Mouse (Mus musculus) naive thymus-derived CD4-positive, alpha-beta T cell, adult 2 months (primary cell): ENCODE measurements around the gene Ndel1.

ENCODE experiments used
- DNase-seq: peaks from one replicate; pipeline ENCODE4 v3.0.0-alpha.2; 2011; ENCODE audit warnings: low read depth

Gene Ndel1

DNA sequence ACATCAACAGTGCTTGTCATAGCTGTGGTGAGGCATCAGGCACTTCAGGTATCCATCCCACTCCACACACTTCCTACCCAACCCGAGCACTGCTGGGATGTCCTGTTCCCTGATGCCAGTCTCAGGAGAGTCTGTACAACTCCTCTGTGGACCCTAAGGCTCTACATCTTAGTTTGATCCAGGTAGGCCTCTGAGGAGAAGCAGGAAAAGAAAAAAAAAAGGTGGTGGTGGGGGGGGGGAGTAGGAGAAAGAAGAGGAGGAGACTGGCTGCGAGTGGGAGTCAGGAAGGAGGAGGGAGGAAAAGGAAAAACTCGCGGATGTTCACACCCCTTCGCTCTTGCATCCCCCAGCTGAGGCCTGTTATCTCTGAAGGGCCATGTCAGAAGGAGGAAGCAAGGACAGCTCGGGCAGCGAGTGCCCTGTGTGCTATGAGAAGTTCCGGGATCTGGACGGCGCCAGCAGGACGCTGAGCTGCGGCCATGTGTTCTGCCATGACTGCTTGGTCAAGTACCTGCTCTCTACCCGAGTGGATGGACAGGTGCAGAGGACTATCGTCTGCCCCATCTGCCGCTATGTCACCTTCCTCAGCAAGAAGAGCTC lies 20.7 kb upstream of the Ndel1 start:
- no peak for DNase-seq

DNA sequence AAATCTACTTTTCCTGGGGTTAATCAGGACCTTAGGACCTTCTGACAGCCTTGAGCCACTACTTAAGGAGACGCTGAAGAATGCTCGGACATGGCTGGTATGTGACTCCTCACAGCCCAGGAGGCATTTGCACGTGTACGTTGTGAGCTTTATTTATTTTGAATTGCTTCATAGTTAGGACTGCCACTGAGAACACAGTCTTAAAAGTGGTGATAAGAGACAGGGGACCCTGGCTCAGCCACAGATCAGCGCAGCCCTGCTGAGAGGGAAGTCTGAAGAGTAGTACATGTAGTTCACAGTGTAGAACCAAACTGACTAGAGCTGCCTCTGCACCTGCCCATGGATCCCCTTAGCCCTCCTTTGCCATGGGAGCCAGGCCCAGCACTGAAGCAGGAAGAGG lies 20.2 kb upstream of the Ndel1 start:
- no peak for DNase-seq

DNA sequence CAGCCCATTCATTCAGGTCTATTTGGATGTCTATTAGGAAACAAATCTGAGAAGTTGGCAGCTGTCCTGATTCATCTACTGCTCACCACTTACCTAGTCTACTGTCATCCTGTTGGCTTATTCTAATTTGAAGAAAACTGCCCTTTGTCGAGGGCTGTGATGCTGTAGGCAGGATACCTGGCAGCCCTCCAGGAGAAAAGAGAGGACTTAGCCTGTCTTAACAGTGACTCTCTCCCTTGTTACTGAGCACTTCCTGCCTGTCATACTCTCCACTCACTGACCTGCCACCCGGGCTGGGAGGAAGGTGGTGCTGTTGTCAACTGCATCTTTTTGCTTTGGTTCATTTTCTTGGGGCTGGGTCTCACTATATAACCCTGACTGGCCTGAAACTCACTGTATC lies 19.0 kb upstream of the Ndel1 start:
- DNase-seq, result no peak

DNA sequence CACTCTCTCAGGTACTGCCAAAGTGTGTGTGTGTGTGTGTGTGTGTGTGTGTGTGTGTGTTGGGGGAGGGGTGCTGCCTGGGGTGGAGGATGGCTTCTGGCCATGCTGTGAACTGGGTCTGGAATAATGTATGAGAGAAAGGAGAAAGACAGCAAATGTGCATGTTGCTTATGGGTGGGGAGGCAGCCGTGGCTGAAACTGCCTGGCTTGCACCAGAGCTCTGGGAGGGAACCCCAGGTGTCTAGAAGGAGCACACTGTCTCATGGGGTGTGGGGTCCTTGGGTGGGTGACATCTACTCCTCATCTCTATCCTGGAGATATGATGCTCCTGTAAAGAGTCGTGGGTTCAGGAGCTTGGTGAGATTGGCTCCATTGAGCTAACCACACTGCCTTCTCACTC lies 17.0 kb upstream of the Ndel1 start:
- DNase-seq, result no peak

DNA sequence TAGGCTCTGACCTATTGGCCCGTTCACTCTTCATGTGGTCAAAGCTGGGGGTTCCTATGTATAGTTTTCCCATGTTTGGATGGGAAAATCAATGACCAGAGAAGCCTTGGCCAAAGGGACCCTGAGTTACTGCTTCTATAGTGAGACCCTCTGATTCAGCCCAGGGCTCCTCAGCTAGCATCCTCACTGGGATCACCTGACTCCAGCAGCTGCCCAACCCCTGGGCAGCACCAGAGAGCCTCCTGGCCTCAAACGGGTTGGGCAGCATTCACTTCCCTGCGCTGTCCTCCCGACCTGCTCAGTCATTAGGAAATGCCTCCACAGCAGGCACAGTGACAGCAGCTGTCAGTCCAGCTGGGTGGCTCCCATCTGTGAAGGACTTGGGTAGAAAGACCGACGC lies 16.6 kb upstream of the Ndel1 start, which contains the start of gene Rnf222:
TSS of gene Rnf222 (plus strand) at position 301 of the 400 bp plus-strand sequence.
- DNase-seq, result no peak

DNA sequence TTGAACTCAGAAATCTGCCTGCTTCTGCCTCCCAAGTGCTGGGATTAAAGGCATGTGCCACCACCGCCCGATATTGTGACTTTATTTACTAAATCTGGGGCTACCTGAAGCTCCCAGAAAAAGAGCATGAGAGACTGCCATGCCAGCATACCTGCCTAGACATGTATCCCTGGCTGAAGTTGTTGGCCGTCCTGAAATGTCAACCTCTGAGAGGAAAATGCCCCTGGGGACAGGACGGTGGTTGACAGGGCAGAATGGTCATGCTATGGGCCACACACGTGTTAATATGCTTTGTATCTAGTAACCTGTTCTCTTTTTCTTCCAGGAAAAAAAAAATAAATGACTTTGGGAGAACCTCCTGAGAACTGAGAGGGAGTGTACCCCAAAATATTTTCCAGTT lies 14.4 kb upstream of the Ndel1 start:
- no peak for DNase-seq

DNA sequence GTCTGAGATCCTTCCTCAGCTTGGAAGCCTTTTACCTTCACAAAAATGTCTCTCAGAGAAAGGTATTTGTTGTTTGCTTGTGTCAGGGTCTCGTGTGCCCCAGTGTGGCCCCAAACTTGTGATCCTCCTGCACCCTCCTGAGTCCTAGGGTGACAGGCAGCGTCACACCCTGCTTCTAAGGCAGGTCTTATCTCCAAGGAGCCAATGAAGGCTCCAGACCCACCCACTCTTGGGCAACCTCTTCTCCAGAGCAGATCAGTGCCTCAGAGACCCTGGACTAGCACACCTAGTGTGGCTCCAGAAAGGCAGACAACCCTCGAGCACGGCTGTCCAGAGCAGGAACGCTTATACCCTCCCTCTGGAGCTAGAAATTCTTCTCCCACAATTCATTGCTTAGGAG lies 12.7 kb upstream of the Ndel1 start:
- no peak for DNase-seq

DNA sequence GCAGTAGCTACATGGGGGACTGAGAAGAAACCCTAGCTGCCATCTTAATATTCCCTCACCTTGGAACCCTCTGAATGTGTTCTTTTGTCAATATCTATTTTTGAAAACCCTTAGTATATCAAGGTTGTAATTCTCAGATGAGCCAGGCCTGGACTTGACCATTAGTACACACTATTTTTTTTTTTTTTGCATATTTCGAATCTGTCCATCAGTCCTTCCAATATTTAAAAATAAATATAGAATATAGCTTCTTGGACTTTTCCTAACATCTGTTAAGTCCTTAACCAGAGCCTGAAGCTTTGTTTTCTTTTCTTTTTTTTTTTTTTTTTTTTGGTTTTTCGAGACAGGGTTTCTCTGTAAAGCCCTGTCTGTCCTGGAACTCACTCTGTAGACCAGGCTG lies 12.2 kb upstream of the Ndel1 start:
- DNase-seq, result no peak

DNA sequence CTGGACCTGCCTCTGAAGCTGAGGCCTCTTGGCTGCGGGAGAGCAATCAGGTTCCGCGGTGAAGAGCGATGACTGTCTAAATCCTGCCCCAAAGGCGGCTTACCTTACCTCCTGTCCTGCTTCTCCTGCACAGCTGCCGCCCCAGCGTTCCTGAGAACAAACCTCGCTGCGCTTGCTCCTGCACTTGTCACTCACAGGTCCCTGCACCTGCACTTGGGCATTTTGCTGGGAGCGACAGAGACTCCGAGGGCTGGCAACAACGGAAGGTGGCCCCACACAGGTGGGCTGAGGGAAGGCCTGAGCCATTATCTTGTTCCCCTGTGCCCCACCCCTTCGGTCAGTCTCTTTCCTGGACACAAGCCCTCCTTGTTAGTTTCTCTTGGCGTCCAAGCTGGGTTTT lies 10.4 kb upstream of the Ndel1 start:
- no peak for DNase-seq

DNA sequence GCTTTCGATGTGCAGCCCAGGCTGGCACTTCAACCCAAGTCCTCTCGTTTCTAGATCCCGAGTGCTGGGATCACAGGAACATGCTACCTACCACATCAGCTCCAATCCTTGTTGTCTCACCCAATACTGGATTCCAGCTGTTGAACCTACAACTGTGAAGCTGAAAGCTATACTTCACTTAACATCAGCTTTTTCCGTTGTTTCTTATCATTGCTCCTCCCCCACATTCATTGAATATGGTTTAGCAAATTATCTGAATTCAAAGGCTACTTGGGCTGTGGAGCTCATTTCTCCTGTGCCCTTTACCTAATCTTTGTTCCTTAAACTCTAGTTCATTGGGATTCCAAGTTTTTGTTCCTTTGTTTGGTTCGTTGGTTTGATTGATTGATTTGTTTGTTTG lies 7.2 kb upstream of the Ndel1 start:
- no peak for DNase-seq

DNA sequence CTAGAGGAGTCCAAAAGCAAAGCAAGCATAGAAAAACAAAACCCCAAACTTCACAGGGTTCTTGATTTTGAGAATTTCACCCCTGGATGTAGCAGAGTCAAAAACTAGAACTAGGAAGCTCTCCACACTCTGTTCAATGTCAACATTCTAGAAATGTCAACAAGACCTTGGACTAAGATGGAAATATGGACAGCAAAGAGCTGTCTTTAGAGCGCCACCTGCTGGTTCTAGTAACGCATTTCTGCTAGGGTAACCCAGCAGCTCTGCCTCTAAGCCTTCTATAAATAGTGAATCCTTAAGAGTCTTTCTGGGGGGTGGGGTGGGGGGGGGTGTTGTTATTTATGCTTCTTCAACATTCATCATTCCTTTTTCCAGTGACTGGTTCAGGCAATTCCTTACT lies 3.2 kb upstream of the Ndel1 start:
- peak; percentile 81 for DNase-seq

DNA sequence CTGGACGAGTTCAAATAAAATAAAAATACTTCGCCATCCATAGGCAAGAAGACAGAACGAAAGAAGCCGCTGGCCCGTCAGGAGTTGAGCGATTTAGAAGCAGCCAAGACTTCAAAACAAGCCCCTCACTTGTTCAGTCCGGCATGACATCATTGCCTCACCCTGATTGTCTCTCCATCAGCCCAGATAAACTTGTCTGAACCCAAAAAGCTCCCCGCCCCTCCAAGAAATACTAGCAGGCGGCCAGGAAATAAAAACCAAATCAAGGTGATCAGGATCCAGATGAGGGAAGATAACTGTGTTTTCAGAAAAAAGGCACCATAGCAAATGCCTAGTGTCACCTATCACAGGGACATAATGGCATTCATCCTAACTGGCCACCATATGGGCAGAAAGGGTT lies 381 bp downstream of the Ndel1 start:
- DNase-seq, result no peak

DNA sequence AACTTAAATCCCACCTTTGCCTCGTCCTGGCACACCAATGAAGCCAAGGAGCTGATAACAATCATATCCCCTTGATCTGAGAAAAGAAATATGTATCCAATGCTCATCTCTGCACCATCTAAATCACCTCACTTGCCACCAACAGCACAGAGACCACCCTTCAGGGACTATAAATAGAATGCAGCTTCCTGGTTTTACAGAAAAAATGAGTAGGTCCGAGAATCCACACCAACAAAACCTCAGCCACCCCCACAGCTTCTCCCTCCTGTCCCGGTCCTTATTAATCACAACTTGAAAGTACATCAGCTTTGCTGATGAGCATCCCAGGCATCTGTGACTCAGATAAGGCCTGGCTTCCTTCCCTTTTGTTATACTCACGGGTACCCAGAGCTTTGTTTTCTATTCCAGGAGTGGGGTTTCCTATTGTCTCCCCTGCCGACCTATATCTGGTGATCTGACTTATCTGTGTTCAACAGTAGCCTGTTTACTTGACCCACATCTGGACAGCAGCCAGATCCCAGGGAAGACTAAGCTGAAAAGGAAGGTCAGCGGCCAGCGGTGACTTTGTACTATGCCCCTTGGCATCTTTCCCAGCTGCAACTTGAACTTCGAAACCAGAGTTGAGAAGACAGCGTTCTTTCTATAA lies 7.0 kb downstream of the Ndel1 start:
- no peak for DNase-seq

DNA sequence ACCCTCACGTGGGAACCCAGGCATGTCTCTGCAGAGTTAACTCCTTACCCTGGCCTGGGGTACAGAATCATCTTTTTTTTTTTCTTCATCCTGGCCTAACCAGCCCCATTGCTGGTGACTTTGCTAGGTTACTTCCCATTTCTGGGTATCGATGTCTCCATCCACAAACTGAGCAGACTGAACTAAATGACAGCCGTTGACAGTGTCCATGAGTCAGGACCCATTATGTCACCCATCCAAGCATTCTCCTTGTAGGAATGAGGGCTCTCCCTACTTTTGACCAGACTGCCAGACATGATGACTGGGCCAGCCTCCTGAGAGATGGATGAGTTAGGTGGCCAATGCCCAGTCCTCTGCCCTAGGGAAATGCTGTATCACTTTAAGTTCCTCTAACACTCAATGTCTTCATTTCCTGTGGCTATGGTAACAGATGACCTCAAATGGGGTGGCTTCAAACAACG lies 8.0 kb downstream of the Ndel1 start:
- no peak for DNase-seq

DNA sequence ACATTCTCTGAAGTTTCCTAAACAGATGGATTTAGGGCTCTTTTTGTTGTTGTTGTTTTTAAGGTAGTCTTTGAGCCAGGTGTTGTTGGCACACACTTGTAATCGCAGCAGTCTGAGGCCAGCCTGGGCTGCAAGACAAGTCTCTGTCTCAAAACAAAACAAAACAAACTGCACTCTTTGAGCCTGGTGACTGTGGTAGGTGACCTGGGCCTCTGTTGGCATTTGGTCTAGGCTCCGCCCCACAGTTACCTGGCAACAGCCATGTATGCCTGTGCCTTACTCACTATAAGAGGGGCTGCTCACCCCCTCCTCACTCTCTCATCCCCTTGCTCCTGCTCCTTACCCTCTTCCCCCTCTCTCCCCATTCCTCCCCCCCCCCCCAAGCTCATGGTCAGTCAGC lies 9.4 kb downstream of the Ndel1 start:
- DNase-seq, result no peak

DNA sequence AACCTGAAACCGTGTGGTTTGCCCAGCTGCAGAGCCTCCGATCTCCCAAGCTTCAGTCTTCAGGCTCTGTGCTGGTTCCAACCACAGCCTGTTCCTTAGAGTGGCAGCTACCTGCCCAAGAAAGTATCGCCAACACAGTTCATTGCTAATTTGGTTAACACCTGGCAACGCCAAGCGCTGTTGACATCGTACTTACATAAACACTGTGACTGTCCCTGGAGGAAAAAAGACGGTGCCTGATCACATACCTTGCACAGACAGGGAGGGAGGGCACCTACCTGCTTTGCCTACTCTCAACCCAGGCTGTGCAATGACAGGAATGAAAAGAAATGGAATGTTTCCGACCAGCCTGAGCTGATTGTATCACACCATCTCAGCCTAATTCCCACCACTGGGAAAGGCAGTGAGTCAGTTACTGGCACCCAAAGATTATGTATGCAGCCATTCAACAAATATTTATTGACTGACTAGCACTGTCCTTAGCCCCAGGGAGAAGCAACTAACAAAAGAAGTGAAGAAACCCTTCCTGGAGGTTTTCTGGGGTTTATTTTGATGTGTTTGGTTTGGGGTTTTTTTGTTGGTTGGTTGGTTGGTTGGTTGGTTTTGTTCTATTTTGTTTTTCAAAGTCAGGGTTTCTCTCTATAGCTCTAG lies 11.6 kb downstream of the Ndel1 start:
- DNase-seq, result no peak

DNA sequence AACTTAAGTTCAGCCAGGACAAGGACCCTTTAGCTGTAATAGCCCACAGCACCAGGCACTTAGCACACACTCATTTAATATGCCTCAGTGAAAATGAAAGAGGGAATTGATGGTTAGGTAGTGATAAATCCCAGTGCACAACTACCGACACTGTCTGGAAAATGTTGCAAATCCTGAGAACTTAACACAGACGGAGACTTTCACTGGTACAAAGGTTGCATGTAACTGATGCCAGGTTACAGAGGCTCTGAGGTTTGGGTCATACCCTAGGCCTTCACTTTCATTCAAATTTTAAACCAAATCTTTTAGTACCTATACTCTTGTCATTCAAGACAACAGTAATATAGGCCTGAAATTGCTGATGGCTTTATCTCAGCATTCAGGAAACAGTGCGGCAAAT lies 14.3 kb downstream of the Ndel1 start:
- DNase-seq, result no peak

DNA sequence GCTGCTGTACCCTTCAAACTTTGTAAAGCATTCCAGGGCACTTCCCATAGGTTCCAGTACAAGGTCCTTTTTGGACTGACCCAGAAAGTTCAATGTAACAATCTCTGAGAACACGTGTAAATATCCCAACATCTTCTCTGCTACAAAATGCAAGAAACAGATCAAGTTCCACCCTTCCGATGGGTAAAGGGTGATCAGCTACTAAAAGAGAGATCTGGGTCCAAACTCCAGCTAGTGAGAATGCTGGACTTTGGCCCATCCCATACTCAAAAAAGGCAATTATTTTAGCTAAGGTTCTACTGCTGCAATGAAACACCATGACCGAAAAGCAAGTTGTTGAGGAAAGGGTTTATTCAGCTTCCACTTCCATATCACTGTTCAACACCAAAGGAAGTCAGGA lies 17.0 kb downstream of the Ndel1 start:
- no peak for DNase-seq

DNA sequence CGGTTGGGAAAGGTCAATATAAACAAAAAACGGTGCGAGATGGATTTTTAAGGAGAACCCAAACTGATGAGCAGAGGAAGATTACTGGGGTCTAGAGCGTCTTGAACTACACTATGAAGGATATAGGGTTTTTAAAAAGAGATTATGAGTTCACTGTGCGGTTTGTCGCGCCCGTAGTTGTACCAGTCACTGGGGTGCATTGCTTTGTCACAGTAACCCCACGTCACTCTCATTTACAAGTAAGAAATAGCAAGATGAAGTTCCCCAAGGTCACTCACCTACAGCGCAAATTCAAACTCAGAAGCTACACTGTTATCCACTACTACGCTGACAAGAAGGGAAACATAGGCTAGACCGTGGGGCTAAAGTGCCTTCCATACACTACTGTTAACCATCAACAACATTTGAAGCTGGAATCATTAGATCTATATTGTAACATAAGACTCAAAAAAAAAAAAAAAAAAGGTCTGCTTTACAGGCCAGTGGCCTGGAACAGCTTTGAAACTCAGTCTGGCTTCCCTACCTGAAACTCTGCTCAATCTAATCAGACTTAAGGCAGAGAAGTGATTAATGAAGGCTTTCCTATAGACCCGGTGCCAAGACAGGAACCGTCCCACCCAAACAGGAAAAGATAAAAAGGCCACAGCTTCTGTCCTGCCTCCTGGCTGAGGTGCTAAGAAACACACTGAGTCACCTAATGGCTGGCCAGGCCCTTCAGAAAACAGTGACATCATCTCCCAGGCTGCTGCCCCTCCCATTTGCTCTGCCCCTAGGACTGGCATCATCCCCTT lies 17.9 kb downstream of the Ndel1 start:
- DNase-seq, result peak; percentile 34

DNA sequence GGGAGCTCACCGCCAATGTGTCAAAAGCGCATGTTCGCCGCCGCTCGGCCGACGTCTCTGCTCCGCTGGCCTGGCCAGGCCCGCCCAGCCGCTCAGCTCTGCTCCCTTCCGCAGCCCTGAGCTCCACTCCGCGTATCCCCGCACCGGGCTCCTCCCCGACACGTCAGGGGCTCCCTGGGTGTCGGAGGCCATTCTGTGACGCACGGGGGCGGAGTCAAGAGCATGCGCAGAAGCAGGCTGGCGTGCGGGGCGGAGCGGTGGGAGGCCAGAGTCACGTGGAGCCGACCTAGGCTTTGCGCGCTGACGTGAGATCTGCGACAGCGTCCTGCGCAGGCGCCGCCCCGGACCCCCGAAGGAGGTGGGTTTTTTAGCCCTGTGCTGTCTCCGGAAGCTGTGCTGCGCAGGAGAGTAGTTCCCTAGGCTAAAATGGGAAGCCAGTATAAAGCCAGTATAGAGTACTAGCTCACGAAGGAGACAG lies 18.7 kb downstream of the Ndel1 start:
- DNase-seq, result peak; percentile 100

DNA sequence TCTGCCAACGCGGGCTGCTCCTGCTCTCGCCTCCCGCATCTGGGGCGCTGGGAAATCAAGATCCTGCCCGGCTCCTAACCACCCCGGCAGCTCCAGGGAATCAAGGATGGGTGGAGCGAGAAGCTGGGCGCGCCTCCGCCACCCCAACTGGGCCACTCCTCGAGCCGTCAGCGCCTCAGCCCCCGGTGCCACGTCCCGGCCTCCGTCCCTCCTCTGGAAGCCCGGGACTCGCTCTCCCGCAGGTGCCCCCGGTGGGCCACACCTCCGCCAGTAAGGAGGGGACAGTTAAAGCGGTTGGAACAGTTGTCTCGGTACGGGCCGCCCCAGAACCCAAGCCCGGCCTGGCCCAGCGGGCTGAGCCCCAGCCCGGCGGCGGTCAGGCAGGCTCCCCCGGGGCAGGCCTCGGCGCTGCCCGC lies 19.2 kb downstream of the Ndel1 start:
- no peak for DNase-seq

DNA sequence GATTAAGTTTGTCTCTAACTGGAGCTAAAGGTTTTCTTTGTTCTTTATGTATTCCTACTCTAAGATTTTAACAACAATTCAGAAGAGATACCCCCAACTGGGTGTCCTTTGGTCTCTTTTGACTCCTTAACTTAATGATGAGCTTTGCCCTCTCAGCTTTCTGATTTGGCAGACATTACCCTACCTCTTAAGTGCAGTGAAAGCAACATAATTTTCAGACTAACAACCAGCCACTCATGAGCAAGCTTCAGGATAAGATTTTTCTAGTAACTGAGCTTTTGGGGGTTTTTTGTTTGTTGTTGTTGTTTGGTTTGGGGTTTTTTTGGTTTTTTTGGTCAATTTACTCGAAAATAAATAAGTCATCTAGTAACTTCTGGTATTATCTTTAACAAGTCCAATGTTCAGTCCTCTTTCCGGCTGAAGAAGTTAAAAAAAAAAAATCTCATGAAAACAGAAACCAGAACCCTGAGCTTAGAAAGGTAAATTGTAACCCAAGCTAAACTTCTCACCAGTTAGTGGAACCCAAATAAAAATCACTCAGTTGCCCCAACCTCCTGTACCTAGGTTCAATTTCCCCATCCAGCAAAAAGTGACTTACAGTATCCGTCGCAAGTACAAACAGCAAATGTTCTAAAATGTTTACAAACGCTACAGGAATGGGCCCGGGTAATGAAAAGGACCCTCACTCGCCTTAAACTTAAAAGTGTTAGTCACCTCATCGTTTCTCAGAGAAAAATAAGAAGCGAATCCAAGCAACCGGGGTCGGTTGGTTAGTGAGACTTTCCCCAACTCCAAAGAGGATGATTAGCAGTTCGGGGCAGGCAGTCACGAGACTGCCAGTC lies 19.8 kb downstream of the Ndel1 start:
- no peak for DNase-seq
